Mouse (Mus musculus): ENCODE results near the gene Abca17. TPM values are rescaled to one million over a fixed set of nuclear protein-coding genes. Genes with fewer than 3 reads are reported as not detected.

The Abca17 gene
- polyA plus RNA-seq, 1 experiment from 2014 or later = not detected

DNA sequence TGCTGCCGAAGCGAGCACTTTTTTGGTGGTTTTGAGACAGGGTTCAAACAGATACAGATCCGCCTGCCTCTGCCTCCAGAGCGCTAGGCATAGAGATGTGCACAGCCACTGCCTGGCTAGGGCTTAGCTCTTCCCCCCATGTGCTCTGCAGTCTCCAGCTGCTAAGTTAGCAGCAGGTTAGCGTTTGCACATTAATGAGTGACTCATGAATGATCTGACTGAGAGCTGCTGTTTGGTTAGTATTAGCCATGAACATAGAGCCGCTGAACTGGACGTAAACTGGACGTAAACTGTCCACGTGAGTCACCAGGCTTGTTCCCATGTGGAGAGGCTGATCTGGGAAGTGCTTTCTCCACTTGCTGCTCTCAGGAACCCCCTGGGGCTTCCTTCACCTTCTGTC, 11.7 kb upstream of the Abca17 start:
- Histone ChIP-seq H3K4me2 (replicated peaks) (no peak overlapping the region), H3K4me3 (replicated peaks) (no peak overlapping the region), H3K36me3 (no peaks in the 10 kb centered on the region), H3K27ac (no peak overlapping the region), H3K27me3 (replicated peaks) (no peaks in the 10 kb centered on the region), H3K4me1 (replicated peaks) (peaks cover 13% of the 10 kb centered on the region), H3K9ac (no peak overlapping the region), H3K9me3 (no peaks in the 10 kb centered on the region)
- WGBS = 67% methylated on average over 9 of the region's 9 CpGs
- ATAC-seq = peak; percentile 60

DNA sequence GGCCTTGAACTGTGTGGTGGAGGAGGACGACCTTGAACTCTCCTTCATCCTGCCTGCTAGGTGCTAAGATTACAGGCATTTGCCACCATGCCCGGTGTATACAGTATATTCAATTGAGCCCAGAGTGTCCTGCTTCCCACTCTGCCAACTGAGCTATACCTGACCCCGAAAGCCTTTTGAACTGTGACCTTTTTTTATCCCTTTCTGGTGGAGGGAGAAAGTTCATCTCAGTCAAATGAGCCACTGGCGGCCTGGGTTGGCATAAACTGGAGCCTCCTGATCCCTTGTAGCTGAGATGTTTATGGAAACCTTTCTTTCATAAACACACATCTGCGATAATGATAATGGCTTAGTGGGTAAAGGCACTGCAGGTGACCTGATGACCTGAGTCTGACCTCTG, 10.4 kb upstream of the Abca17 start:
- peaks cover 13% of the 10 kb centered on the region for H3K4me1 ChIP-seq (replicated peaks)
- no peak overlapping the region for H3K9ac ChIP-seq
- H3K27me3 ChIP-seq (replicated peaks) = no peaks in the 10 kb centered on the region
- no peak overlapping the region for H3K27ac ChIP-seq
- ATAC-seq = no peak
- no peaks in the 10 kb centered on the region for H3K36me3 ChIP-seq
- H3K9me3 ChIP-seq = no peaks in the 10 kb centered on the region
- 62% methylated on average over 5 of the region's 5 CpGs for WGBS
- no peak overlapping the region for H3K4me3 ChIP-seq (replicated peaks)
- no peak overlapping the region for H3K4me2 ChIP-seq (replicated peaks)

- H3K4me2 ChIP-seq (replicated peaks) = no peak overlapping the region
- no peak overlapping the region for H3K9ac ChIP-seq
- H3K4me3 ChIP-seq (replicated peaks) = no peak overlapping the region
- H3K36me3 ChIP-seq = no peaks in the 10 kb centered on the region
- no peak overlapping the region for H3K27ac ChIP-seq
- H3K4me1 ChIP-seq (replicated peaks) = peaks cover 13% of the 10 kb centered on the region
- H3K9me3 ChIP-seq = no peaks in the 10 kb centered on the region
- ATAC-seq = no peak
- 70% methylated on average over 8 of the region's 8 CpGs for WGBS
- no peaks in the 10 kb centered on the region for H3K27me3 ChIP-seq (replicated peaks)
Measured at GRCm38 (mm10) chr17:24360841-24361240, 10.0 kb upstream of the Abca17 start.

DNA sequence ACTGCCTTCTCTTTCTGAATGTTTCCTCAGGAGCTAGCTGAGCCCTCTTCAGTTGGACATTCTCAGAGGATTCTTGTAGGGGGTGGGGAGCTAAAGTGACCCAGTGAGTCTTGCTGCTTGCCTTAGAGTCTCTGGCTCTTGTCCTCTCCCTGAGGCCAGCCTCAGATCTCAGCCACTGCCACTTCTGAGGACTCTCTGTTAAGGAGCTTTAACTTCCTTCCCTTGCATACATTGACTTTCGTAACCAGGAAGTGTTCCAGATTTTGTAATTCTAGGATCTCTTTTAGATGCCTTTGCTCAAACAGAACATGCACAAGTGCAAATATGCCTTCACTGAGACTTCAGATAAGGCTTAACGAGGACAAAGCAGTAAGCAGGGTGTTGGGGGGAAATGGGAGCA, 9.0 kb upstream of the Abca17 start:
- Histone ChIP-seq H3K4me1 (replicated peaks) (peaks cover 13% of the 10 kb centered on the region), H3K9ac (no peak overlapping the region), H3K27ac (no peak overlapping the region), H3K36me3 (no peaks in the 10 kb centered on the region), H3K4me3 (replicated peaks) (no peak overlapping the region), H3K9me3 (no peaks in the 10 kb centered on the region), H3K27me3 (replicated peaks) (no peaks in the 10 kb centered on the region), H3K4me2 (replicated peaks) (no peak overlapping the region)
- ATAC-seq = no peak
- 53% methylated on average over 2 of the region's 2 CpGs for WGBS

DNA sequence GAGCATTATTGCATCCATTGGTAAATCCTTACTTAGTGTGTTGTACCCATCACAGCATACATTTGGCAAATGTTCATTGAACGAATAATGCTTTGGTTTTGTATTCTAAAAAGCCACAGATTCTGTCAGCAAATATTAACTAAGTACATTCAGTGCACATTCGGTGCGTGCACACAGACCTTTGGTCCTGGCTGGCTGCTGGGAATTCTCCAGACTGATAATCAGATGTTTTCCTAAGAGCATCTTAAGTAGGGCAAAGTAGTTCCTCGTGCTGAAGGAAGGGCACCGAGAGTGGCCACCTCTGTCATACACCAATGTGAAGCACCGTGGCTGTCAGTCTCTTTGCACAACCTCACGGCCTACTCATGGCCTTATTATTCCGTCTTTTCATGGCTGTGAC, 8.1 kb upstream of the Abca17 start:
- H3K4me3 ChIP-seq (replicated peaks) = no peak overlapping the region

DNA sequence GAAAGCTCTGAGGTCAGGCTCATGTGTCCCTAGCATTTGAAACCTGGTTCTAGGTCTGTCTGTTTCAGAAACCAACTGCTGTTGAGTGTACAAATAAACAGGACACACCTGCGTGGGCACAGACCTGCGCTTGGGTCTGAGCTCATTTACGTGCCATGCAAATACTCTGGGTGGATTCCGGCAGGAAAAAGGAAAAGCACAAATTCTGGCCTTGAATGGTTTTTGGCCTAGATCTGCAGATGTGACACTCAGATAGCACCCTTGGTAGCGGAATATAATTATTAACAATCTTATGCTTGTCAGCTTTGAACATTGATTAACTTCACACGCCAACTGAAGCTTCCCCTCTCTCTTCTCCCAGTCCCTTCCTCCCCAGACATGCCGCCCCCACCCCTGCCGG, 4.4 kb upstream of the Abca17 start:
- no peak overlapping the region for H3K27ac ChIP-seq
- 68% methylated on average over 8 of the region's 8 CpGs for WGBS
- H3K4me1 ChIP-seq (replicated peaks) = peaks cover 14% of the 10 kb centered on the region

More for the DNA sequence above, 8.1 kb upstream of the Abca17 start:
- ATAC-seq = no peak
- 76% methylated on average over 8 of the region's 8 CpGs for WGBS
- Histone ChIP-seq H3K36me3 (no peaks in the 10 kb centered on the region), H3K9me3 (no peaks in the 10 kb centered on the region), H3K9ac (no peak overlapping the region), H3K27me3 (replicated peaks) (no peaks in the 10 kb centered on the region), H3K4me2 (replicated peaks) (no peak overlapping the region), H3K4me1 (replicated peaks) (peaks cover 13% of the 10 kb centered on the region), H3K27ac (no peak overlapping the region)

GRCm38 (mm10) chr17:24353960-24354359, 3.1 kb upstream of the Abca17 start:
- Histone ChIP-seq H3K4me3 (replicated peaks) (no peak overlapping the region), H3K27me3 (replicated peaks) (peaks cover 11% of the 10 kb centered on the region; the same call in 1 of the 2 replicates), H3K9me3 (no peaks in the 10 kb centered on the region), H3K27ac (no peak overlapping the region), H3K9ac (no peak overlapping the region; the same call in 1 of the 2 replicates), H3K4me1 (replicated peaks) (peaks cover 9% of the 10 kb centered on the region), H3K36me3 (no peaks in the 10 kb centered on the region), H3K4me2 (replicated peaks) (no peak overlapping the region)
- 84% methylated on average over 3 of the region's 3 CpGs for WGBS
- no peak for ATAC-seq

More for the DNA sequence above, 4.4 kb upstream of the Abca17 start:
- no peak overlapping the region for H3K4me2 ChIP-seq (replicated peaks)
- H3K9me3 ChIP-seq = no peaks in the 10 kb centered on the region
- H3K4me3 ChIP-seq (replicated peaks) = no peak overlapping the region
- H3K36me3 ChIP-seq = no peaks in the 10 kb centered on the region
- ATAC-seq = no peak
- no peak overlapping the region for H3K9ac ChIP-seq
- peaks cover 11% of the 10 kb centered on the region; the same call in 1 of the 2 replicates for H3K27me3 ChIP-seq (replicated peaks)

GRCm38 (mm10) chr17:24352370-24353194, 1.7 kb upstream of the Abca17 start:
- peak overlapping the region; percentile 79 for H3K4me3 ChIP-seq (replicated peaks)
- no peaks in the 10 kb centered on the region for H3K36me3 ChIP-seq
- H3K9me3 ChIP-seq = no peaks in the 10 kb centered on the region
- peaks cover 9% of the 10 kb centered on the region for H3K4me1 ChIP-seq (replicated peaks)
- no peak for ATAC-seq
- H3K9ac ChIP-seq = peak overlapping the region; percentile 77
- H3K27ac ChIP-seq = peak overlapping the region; percentile 68
- H3K4me2 ChIP-seq (replicated peaks) = peak overlapping the region; percentile 94
- H3K27me3 ChIP-seq (replicated peaks) = peaks cover 11% of the 10 kb centered on the region; the same call in 1 of the 2 replicates
- WGBS = 2% methylated on average over 36 of the region's 36 CpGs

- H3K36me3 ChIP-seq = no peaks in the 10 kb centered on the region
- WGBS = under 1% methylated on average over 55 of the region's 55 CpGs
- peak within 1 kb of the TSS; percentile 79 for H3K4me3 ChIP-seq (replicated peaks)
- H3K4me2 ChIP-seq (replicated peaks) = peak within 1 kb of the TSS; percentile 94
- no peaks in the 10 kb centered on the region for H3K9me3 ChIP-seq
- peaks cover 11% of the 10 kb centered on the region; the same call in 1 of the 2 replicates for H3K27me3 ChIP-seq (replicated peaks)
- peak within 1 kb of the TSS; percentile 77 for H3K9ac ChIP-seq
- peak; percentile 98 for ATAC-seq
- H3K27ac ChIP-seq = peak within 1 kb of the TSS; percentile 68
- H3K4me1 ChIP-seq (replicated peaks) = peaks cover 9% of the 10 kb centered on the region
Measured at GRCm38 (mm10) chr17:24351760-24352357, 991 bp upstream of the Abca17 start, which contains the start of gene Abca3. Gene Abca3 (plus strand): TSS chr17:24351950.

GRCm38 (mm10) chr17:24349176-24349575, 1.7 kb downstream of the Abca17 start:
- Histone ChIP-seq H3K27ac (no peak overlapping the region), H3K4me1 (replicated peaks) (peaks cover 9% of the 10 kb centered on the region), H3K9ac (no peak overlapping the region), H3K4me3 (replicated peaks) (no peak overlapping the region), H3K9me3 (no peaks in the 10 kb centered on the region), H3K36me3 (no peaks in the 10 kb centered on the region), H3K4me2 (replicated peaks) (no peak overlapping the region), H3K27me3 (replicated peaks) (peaks cover 11% of the 10 kb centered on the region; the same call in 1 of the 2 replicates)
- 71% methylated on average over 2 of the region's 2 CpGs for WGBS
- ATAC-seq = no peak

GRCm38 (mm10) chr17:24346831-24347230, 4.0 kb downstream of the Abca17 start:
- 48% methylated on average over 7 of the region's 7 CpGs for WGBS

GRCm38 (mm10) chr17:24344672-24345071, 6.2 kb downstream of the Abca17 start:
- no peak overlapping the region for H3K27ac ChIP-seq
- no peaks in the 10 kb centered on the region for H3K27me3 ChIP-seq (replicated peaks)
- no peak overlapping the region for H3K4me2 ChIP-seq (replicated peaks)
- no peak for ATAC-seq
- no peaks in the 10 kb centered on the region for H3K36me3 ChIP-seq
- H3K9ac ChIP-seq = no peak overlapping the region
- no peaks in the 10 kb centered on the region for H3K9me3 ChIP-seq
- no peaks in the 10 kb centered on the region for H3K4me1 ChIP-seq (replicated peaks)
- 79% methylated on average over 8 of the region's 8 CpGs for WGBS
- H3K4me3 ChIP-seq (replicated peaks) = no peak overlapping the region

More at GRCm38 (mm10) chr17:24346831-24347230, 4.0 kb downstream of the Abca17 start:
- H3K27me3 ChIP-seq (replicated peaks) = peaks cover 11% of the 10 kb centered on the region; the same call in 1 of the 2 replicates
- H3K36me3 ChIP-seq = no peaks in the 10 kb centered on the region
- H3K9me3 ChIP-seq = no peaks in the 10 kb centered on the region
- H3K4me3 ChIP-seq (replicated peaks) = no peak overlapping the region
- H3K9ac ChIP-seq = no peak overlapping the region
- H3K27ac ChIP-seq = no peak overlapping the region
- ATAC-seq = no peak
- H3K4me1 ChIP-seq (replicated peaks) = peaks cover 6% of the 10 kb centered on the region
- H3K4me2 ChIP-seq (replicated peaks) = no peak overlapping the region

All from intestine, embryonic 15.5 days (tissue).